Mouse (Mus musculus): ENCODE results near the gene Greb1. TPM values are rescaled to one million over a fixed set of nuclear protein-coding genes. Genes with fewer than 3 reads are reported as not detected.

Gene Greb1
- polyA plus RNA-seq, 1 experiment from 2014 or later = 16.9 TPM

- H3K27me3 ChIP-seq (ENCODE audit: low read depth, poor library complexity, severe bottlenecking) = no peaks in the 10 kb centered on the region
- H3K27ac ChIP-seq = no peak overlapping the region
- no peaks in the 10 kb centered on the region for H3K9me3 ChIP-seq (replicated peaks)
- no peak for DNase-seq (ENCODE audit: low spot score)
- WGBS = 92% methylated on average over 6 of the region's 6 CpGs
- H3K4me1 ChIP-seq = peaks cover 26% of the 10 kb centered on the region
- no peak overlapping the region for H3K4me3 ChIP-seq
- H3K36me3 ChIP-seq = peaks cover 14% of the 10 kb centered on the region
Measured at GRCm38 (mm10) chr12:16769601-16770165, 31.0 kb downstream of the Greb1 start.

GRCm38 (mm10) chr12:16768711-16769110, 32.0 kb downstream of the Greb1 start:
- 57% methylated on average over 2 of the region's 2 CpGs for WGBS
- peaks cover 26% of the 10 kb centered on the region for H3K4me1 ChIP-seq

GRCm38 (mm10) chr12:16768251-16768650, 32.4 kb downstream of the Greb1 start:
- Histone ChIP-seq H3K4me3 (no peak overlapping the region), H3K9me3 (replicated peaks) (no peaks in the 10 kb centered on the region), H3K27ac (no peak overlapping the region), H3K4me1 (peaks cover 26% of the 10 kb centered on the region), H3K36me3 (peaks cover 14% of the 10 kb centered on the region), H3K27me3 (ENCODE audit: low read depth, poor library complexity, severe bottlenecking) (no peaks in the 10 kb centered on the region)
- no peak for DNase-seq (ENCODE audit: low spot score)
- 63% methylated on average over 3 of the region's 3 CpGs for WGBS

More at GRCm38 (mm10) chr12:16768711-16769110, 32.0 kb downstream of the Greb1 start:
- Histone ChIP-seq H3K9me3 (replicated peaks) (no peaks in the 10 kb centered on the region), H3K36me3 (peaks cover 14% of the 10 kb centered on the region), H3K27me3 (ENCODE audit: low read depth, poor library complexity, severe bottlenecking) (no peaks in the 10 kb centered on the region), H3K4me3 (no peak overlapping the region), H3K27ac (no peak overlapping the region)
- DNase-seq (ENCODE audit: low spot score) = no peak

DNA sequence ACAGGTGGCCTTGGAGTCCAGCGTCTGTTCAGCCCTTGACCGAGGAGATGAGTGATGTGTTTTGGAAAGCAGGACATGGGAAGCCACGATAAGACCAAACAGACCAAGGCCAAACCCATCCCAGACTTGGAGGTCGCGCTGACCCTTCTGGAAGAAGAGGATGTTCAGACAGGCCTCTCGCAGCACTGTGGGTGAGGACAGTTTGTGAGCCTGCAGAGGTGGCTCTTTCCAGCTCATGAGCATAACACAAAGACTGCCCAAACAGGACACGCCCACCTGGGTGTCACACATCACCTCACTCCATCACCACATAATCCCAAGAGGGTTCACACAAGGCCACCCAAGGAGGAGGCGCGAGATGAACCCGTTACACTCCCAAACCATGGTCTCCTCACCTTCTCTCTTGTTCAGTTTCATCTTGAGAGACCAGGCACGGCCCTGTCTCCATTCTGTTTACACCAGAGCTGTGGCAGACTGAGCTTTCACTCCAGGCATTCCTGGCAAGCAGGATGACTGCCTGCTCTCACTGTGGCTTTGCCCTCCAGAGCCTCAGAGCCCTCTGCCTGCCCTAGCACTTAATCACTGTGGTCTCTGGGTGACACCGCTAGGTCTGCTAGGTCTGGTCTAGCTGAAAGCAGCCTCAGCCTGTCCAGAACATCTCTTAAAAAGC, 35.8 kb downstream of the Greb1 start:
- Histone ChIP-seq H3K9me3 (replicated peaks) (no peaks in the 10 kb centered on the region), H3K27me3 (ENCODE audit: low read depth, poor library complexity, severe bottlenecking) (no peaks in the 10 kb centered on the region), H3K4me1 (peaks cover 9% of the 10 kb centered on the region; the same call in 1 of the 2 replicates), H3K4me3 (no peak overlapping the region), H3K36me3 (peaks cover 12% of the 10 kb centered on the region), H3K27ac (no peak overlapping the region)
- DNase-seq (ENCODE audit: low spot score) = no peak
- WGBS = 79% methylated on average over 12 of the region's 12 CpGs

- DNase-seq (ENCODE audit: low spot score) = no peak
- H3K4me3 ChIP-seq = no peak overlapping the region
- no peaks in the 10 kb centered on the region for H3K27me3 ChIP-seq (ENCODE audit: low read depth, poor library complexity, severe bottlenecking)
- no peaks in the 10 kb centered on the region for H3K9me3 ChIP-seq (replicated peaks)
- H3K36me3 ChIP-seq = peaks cover 12% of the 10 kb centered on the region
- 88% methylated on average over 4 of the region's 4 CpGs for WGBS
- peaks cover 5% of the 10 kb centered on the region; the same call in 1 of the 2 replicates for H3K4me1 ChIP-seq
- no peak overlapping the region for H3K27ac ChIP-seq
Measured at GRCm38 (mm10) chr12:16763649-16764422, 36.9 kb downstream of the Greb1 start.

GRCm38 (mm10) chr12:16761461-16761860, 39.2 kb downstream of the Greb1 start:
- no peak overlapping the region for H3K27ac ChIP-seq
- H3K4me3 ChIP-seq = no peak overlapping the region
- DNase-seq (ENCODE audit: low spot score) = no peak
- no peaks in the 10 kb centered on the region for H3K9me3 ChIP-seq (replicated peaks)
- H3K27me3 ChIP-seq (ENCODE audit: low read depth, poor library complexity, severe bottlenecking) = no peaks in the 10 kb centered on the region
- H3K36me3 ChIP-seq = peaks cover 15% of the 10 kb centered on the region
- 97% methylated on average over 3 of the region's 3 CpGs for WGBS
- no peaks in the 10 kb centered on the region for H3K4me1 ChIP-seq

GRCm38 (mm10) chr12:16760246-16760645, 40.4 kb downstream of the Greb1 start:
- H3K4me3 ChIP-seq = no peak overlapping the region
- peaks cover 14% of the 10 kb centered on the region for H3K36me3 ChIP-seq
- WGBS = 68% methylated on average over 4 of the region's 4 CpGs
- H3K9me3 ChIP-seq (replicated peaks) = no peaks in the 10 kb centered on the region
- no peaks in the 10 kb centered on the region for H3K27me3 ChIP-seq (ENCODE audit: low read depth, poor library complexity, severe bottlenecking)
- H3K4me1 ChIP-seq = no peaks in the 10 kb centered on the region
- no peak overlapping the region for H3K27ac ChIP-seq
- DNase-seq (ENCODE audit: low spot score) = no peak

DNA sequence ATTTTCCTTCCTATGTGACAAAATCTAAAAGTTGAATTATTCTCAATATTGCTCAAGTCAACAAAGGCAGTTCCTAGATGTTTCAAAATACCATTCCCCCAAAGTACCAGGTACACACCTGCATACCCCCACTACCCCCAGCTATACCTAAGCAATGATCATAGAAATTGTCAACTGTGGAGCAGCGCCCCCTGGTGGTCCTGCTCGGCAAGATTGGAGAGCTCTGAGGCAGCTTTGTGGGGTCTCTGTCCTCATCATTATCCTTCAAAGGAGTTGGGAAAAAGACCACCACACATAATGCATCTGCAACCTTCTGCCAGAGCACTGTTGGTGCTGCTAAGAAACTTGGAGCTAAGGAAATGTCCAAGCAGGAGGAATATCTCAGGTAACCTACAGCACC, 46.4 kb downstream of the Greb1 start:
- WGBS = 2% methylated on average over 2 of the region's 2 CpGs
- peaks cover 10% of the 10 kb centered on the region for H3K36me3 ChIP-seq
- peaks cover 21% of the 10 kb centered on the region for H3K4me1 ChIP-seq
- no peaks in the 10 kb centered on the region for H3K9me3 ChIP-seq (replicated peaks)
- no peaks in the 10 kb centered on the region for H3K27me3 ChIP-seq (ENCODE audit: low read depth, poor library complexity, severe bottlenecking)
- H3K27ac ChIP-seq = no peak overlapping the region
- peak; percentile 80 for DNase-seq (ENCODE audit: low spot score)
- no peak overlapping the region for H3K4me3 ChIP-seq

GRCm38 (mm10) chr12:16753555-16753954, 47.1 kb downstream of the Greb1 start:
- peaks cover 21% of the 10 kb centered on the region for H3K4me1 ChIP-seq
- DNase-seq (ENCODE audit: low spot score) = no peak
- H3K27ac ChIP-seq = no peak overlapping the region
- H3K27me3 ChIP-seq (ENCODE audit: low read depth, poor library complexity, severe bottlenecking) = no peaks in the 10 kb centered on the region
- WGBS = 78% methylated on average over 9 of the region's 9 CpGs
- no peaks in the 10 kb centered on the region for H3K9me3 ChIP-seq (replicated peaks)
- no peak overlapping the region for H3K4me3 ChIP-seq
- peaks cover 10% of the 10 kb centered on the region for H3K36me3 ChIP-seq

GRCm38 (mm10) chr12:16753110-16753509, 47.6 kb downstream of the Greb1 start:
- 19% methylated on average over 8 of the region's 8 CpGs for WGBS
- Histone ChIP-seq H3K9me3 (replicated peaks) (no peaks in the 10 kb centered on the region), H3K36me3 (peaks cover 10% of the 10 kb centered on the region), H3K27me3 (ENCODE audit: low read depth, poor library complexity, severe bottlenecking) (no peaks in the 10 kb centered on the region), H3K4me3 (no peak overlapping the region), H3K4me1 (peaks cover 21% of the 10 kb centered on the region), H3K27ac (peak overlapping the region; percentile 26; the same call in 1 of the 2 replicates)
- no peak for DNase-seq (ENCODE audit: low spot score)

GRCm38 (mm10) chr12:16752236-16752840, 48.3 kb downstream of the Greb1 start:
- Histone ChIP-seq H3K4me1 (peaks cover 21% of the 10 kb centered on the region), H3K27me3 (ENCODE audit: low read depth, poor library complexity, severe bottlenecking) (no peaks in the 10 kb centered on the region), H3K27ac (peak overlapping the region; percentile 8), H3K4me3 (no peak overlapping the region), H3K36me3 (peaks cover 10% of the 10 kb centered on the region), H3K9me3 (replicated peaks) (no peaks in the 10 kb centered on the region)
- WGBS = 49% methylated on average over 12 of the region's 12 CpGs
- DNase-seq (ENCODE audit: low spot score) = no peak

- Histone ChIP-seq H3K9me3 (replicated peaks) (no peaks in the 10 kb centered on the region), H3K27me3 (ENCODE audit: low read depth, poor library complexity, severe bottlenecking) (no peaks in the 10 kb centered on the region), H3K4me3 (no peak overlapping the region), H3K27ac (peak overlapping the region; percentile 21; the same call in 1 of the 2 replicates), H3K4me1 (peaks cover 21% of the 10 kb centered on the region), H3K36me3 (peaks cover 9% of the 10 kb centered on the region)
- DNase-seq (ENCODE audit: low spot score) = no peak
- 87% methylated on average over 6 of the region's 6 CpGs for WGBS
Measured at GRCm38 (mm10) chr12:16751609-16752008, 49.1 kb downstream of the Greb1 start.

Data from limb, embryonic 10.5 days (tissue).